Mouse (Mus musculus): Measurements from ENCODE around the gene Ar.

The Ar gene

GRCm38 (mm10) chrX:98148531-98149342 lies at the start of gene Ar:
Ar (plus strand) TSS chrX:98148769.
- peak in 1 of 2 experiments; percentile 1 for DNase-seq

GRCm38 (mm10) chrX:98149724-98150392 lies 1.3 kb downstream of the Ar start:
- peak in 1 of 2 experiments; percentile 1 for DNase-seq

GRCm38 (mm10) chrX:98150393-98151119 lies 2.0 kb downstream of the Ar start:
- peak in 1 of 2 experiments; percentile 5 for DNase-seq

GRCm38 (mm10) chrX:98189759-98190158 lies 41.2 kb downstream of the Ar start:
- DNase-seq = no peak

- DNase-seq = no peak
Measured at GRCm38 (mm10) chrX:98205766-98206165, 57.2 kb downstream of the Ar start.

- no peak for DNase-seq
Measured at GRCm38 (mm10) chrX:98207166-98207565, 58.6 kb downstream of the Ar start.

GRCm38 (mm10) chrX:98216103-98216502 lies 67.5 kb downstream of the Ar start:
- DNase-seq = no peak

- no peak for DNase-seq
Measured at GRCm38 (mm10) chrX:98239011-98239410, 90.4 kb downstream of the Ar start.

- no peak for DNase-seq
Measured at GRCm38 (mm10) chrX:98245108-98245507, 96.5 kb downstream of the Ar start.

GRCm38 (mm10) chrX:98248363-98248762 lies 99.8 kb downstream of the Ar start:
- DNase-seq = no peak

GRCm38 (mm10) chrX:98259620-98260019 lies 111.1 kb downstream of the Ar start:
- DNase-seq = no peak

GRCm38 (mm10) chrX:98265755-98266154 lies 117.2 kb downstream of the Ar start:
- no peak for DNase-seq

- no peak for DNase-seq
Measured at GRCm38 (mm10) chrX:98271361-98271760, 122.8 kb downstream of the Ar start.

- no peak for DNase-seq
Measured at GRCm38 (mm10) chrX:98291763-98292162, 143.2 kb downstream of the Ar start.

GRCm38 (mm10) chrX:98300685-98301084 lies 152.1 kb downstream of the Ar start:
- no peak for DNase-seq

- DNase-seq = no peak
Measured at GRCm38 (mm10) chrX:98301924-98302323, 153.4 kb downstream of the Ar start.

- no peak for DNase-seq
Measured at GRCm38 (mm10) chrX:98315961-98316360, 167.4 kb downstream of the Ar start.

GRCm38 (mm10) chrX:98317483-98317882 lies 168.9 kb downstream of the Ar start:
- DNase-seq = no peak

- no peak for DNase-seq
Measured at GRCm38 (mm10) chrX:98323105-98323504, 174.5 kb downstream of the Ar start.

- no peak for DNase-seq
Measured at GRCm38 (mm10) chrX:98347481-98347880, 198.9 kb downstream of the Ar start.

- DNase-seq = no peak
Measured at GRCm38 (mm10) chrX:98348036-98348435, 199.5 kb downstream of the Ar start.

Measured in cerebellum, postnatal 36 days (tissue).